31 mouse cellular contexts compared by ENCODE assay signal in genomic region chr4:136626590-136626989, GRCm38 (mm10). TPM values are rescaled to one million over a fixed set of nuclear protein-coding genes. Genes with fewer than 3 reads are reported as not detected.
DNase-seq lines count a peak whose midpoint lies in the region; ATAC-seq and TF ChIP-seq lines count a peak whose summit lies in the region.
"Had no signal": no experiment of that assay in that cellular context is flagged by ENCODE, and none has a peak within 500 bp of the region (broad histone marks: within the 10 kb centered on the region; RNA-seq: fewer than 3 reads in every experiment).

No protein-coding gene starts in this region.

- WGBS in kidney, embryonic 15.5 days = 69% methylated on average over 6 of the region's 6 CpGs
- 57% methylated on average over 6 of the region's 6 CpGs for whole genome bisulfite sequencing in lung, postnatal 0 days

- no peak for TF ChIP-seq CTCF in lung, postnatal 0 days (IDR thresholded peaks at IDR 0.05)

- no peak overlapping the region for H3K4me3 ChIP-seq in kidney, embryonic 15.5 days (replicated peaks)
- no peak overlapping the region for H3K4me3 ChIP-seq in lung, postnatal 0 days (ENCODE audit: low read depth, low read length)
- H3K4me3 ChIP-seq: heart, embryonic 12.5 days; limb, embryonic 15.5 days had no signal

- H3K36me3 ChIP-seq in kidney, embryonic 15.5 days = no peaks in the 10 kb centered on the region
- no peaks in the 10 kb centered on the region for H3K36me3 ChIP-seq in lung, postnatal 0 days (ENCODE audit: insufficient read depth, low read length)
- H3K36me3 ChIP-seq: heart, embryonic 12.5 days; limb, embryonic 15.5 days had no signal

- no peak overlapping the region for H3K4me2 ChIP-seq in kidney, embryonic 15.5 days
- H3K4me2 ChIP-seq in lung, postnatal 0 days (replicated peaks; ENCODE audit: low read depth, low read length) = no peak overlapping the region
- H3K4me2 ChIP-seq: heart, embryonic 12.5 days; hindbrain, embryonic 14.5 days; limb, embryonic 15.5 days had no signal

- intact Hi-C loops in heart, postnatal 14 days (cut with DNase I) = loop anchor here (10.0 kb wide), 1 partner anchor 382 kb away; the partner anchor contains the start of gene Tcea3

- peak; percentile 27 to 28 for DNase-seq in B cell, adult 2 months
- peak; percentile 31 for DNase-seq in T-cell, adult 2 months (ENCODE audit: low spot score)
- DNase-seq in thymus, postnatal 0 days (ENCODE audit: low spot score) = peak; percentile 65
- no peak for DNase-seq in adipocyte (ENCODE audit: low spot score)
- no peak for DNase-seq in heart, postnatal 14 days
- no peak for DNase-seq in lung, postnatal 0 days (ENCODE audit: low spot score)
- DNase-seq: adrenal gland, postnatal 10 days; cerebellum, adult 11 months; cerebellum, postnatal 10 days; gastrocnemius, postnatal 36 days; lung, postnatal 10 days had no signal

- H3K27me3 ChIP-seq in kidney, embryonic 15.5 days = peaks cover 11% of the 10 kb centered on the region; the same call in 1 of the 2 replicates
- H3K27me3 ChIP-seq in lung, postnatal 0 days (replicated peaks; ENCODE audit: insufficient read depth, low read length) = no peaks in the 10 kb centered on the region
- H3K27me3 ChIP-seq: limb, embryonic 15.5 days had no signal

- H3K27ac ChIP-seq in kidney, embryonic 15.5 days = no peak overlapping the region
- no peak overlapping the region for H3K27ac ChIP-seq in lung, postnatal 0 days (ENCODE audit: low read length)
- H3K27ac ChIP-seq: hindbrain, embryonic 14.5 days; limb, embryonic 15.5 days had no signal

- ATAC-seq in megakaryocyte progenitor cell, adult 5-6 weeks (replicated peaks; ENCODE audit: poor library complexity) = peak; percentile 44
- ATAC-seq in kidney, embryonic 15.5 days (replicated peaks; ENCODE audit: low FRiP score) = no peak
- ATAC-seq in lung, postnatal 0 days = no peak
- ATAC-seq: forebrain, embryonic 16.5 days; intestine, embryonic 16.5 days had no signal

- H3K9me3 ChIP-seq in kidney, embryonic 15.5 days (replicated peaks) = no peaks in the 10 kb centered on the region
- no peaks in the 10 kb centered on the region for H3K9me3 ChIP-seq in lung, postnatal 0 days (ENCODE audit: low read length)
- H3K9me3 ChIP-seq: heart, embryonic 12.5 days; limb, embryonic 15.5 days had no signal

- H3K4me1 ChIP-seq in kidney, embryonic 15.5 days = 0 out of 2 replicates have a peak, but pooled peaks cover 4% of the 10 kb centered on the region
- no peaks in the 10 kb centered on the region for H3K4me1 ChIP-seq in lung, postnatal 0 days (ENCODE audit: insufficient read depth, low read depth, low read length)
- H3K4me1 ChIP-seq: limb, embryonic 15.5 days had no signal

- no peak for TF ChIP-seq EP300 in lung, postnatal 0 days (IDR thresholded peaks at IDR 0.05)

- no peak overlapping the region for H3K9ac ChIP-seq in kidney, embryonic 15.5 days
- H3K9ac ChIP-seq in lung, postnatal 0 days (replicated peaks; ENCODE audit: low read depth) = no peak overlapping the region
- H3K9ac ChIP-seq: heart, embryonic 12.5 days; hindbrain, embryonic 14.5 days; limb, embryonic 15.5 days had no signal

RNA-seq across cellular contexts. Expression of gene Lactbl1, which starts 4.2 kb away (rescaled TPM):
- 0.07 and 0.20 TPM in 2 replicates for total RNA-seq in megakaryocyte progenitor cell, adult 5-6 weeks (2015)
- total RNA-seq in megakaryocyte progenitor cell, adult 5-6 weeks (2017) = 0.03 and 0.08 TPM in 2 replicates
- 0.05 and 0.12 TPM in 2 replicates for polyA plus RNA-seq in thymus, postnatal 0 days (2015; fragmentation: Nextera tagmentation; extraction: Ambion mirVana)
- polyA plus RNA-seq in kidney, embryonic 15.5 days (2015; fragmentation: Nextera tagmentation; extraction: Ambion mirVana) = not detected in 2 replicates
- not detected for total RNA-seq in heart, postnatal 14 days (2021)
- not detected in 2 replicates for polyA plus RNA-seq in lung, postnatal 0 days (2015; fragmentation: Nextera tagmentation; extraction: Ambion mirVana)
- total RNA-seq: adrenal gland, postnatal 10 days; gastrocnemius, postnatal 36 days; heart, postnatal 25 days; left cerebral cortex, postnatal 25 days had no signal
- polyA plus RNA-seq: embryonic facial prominence, embryonic 14.5 days; heart, embryonic 12.5 days; intestine, embryonic 16.5 days; kidney, embryonic 14.5 days; large intestine, adult 2 months; limb, embryonic 15.5 days; liver, embryonic 16.5 days; neural tube, embryonic 11.5 days; small intestine, adult 2 months; stomach, embryonic 16.5 days; urinary bladder, adult 2 months had no signal

RNA-seq across cellular contexts. Expression of gene Tex46, which starts 16.4 kb away (rescaled TPM):
- not detected in 2 replicates for total RNA-seq in megakaryocyte progenitor cell, adult 5-6 weeks (2015)
- not detected in 2 replicates for total RNA-seq in megakaryocyte progenitor cell, adult 5-6 weeks (2017)
- polyA plus RNA-seq in thymus, postnatal 0 days (2015; fragmentation: Nextera tagmentation; extraction: Ambion mirVana) = not detected in 2 replicates
- polyA plus RNA-seq in kidney, embryonic 15.5 days (2015; fragmentation: Nextera tagmentation; extraction: Ambion mirVana) = not detected in 2 replicates
- not detected for total RNA-seq in heart, postnatal 14 days (2021)
- not detected in 2 replicates for polyA plus RNA-seq in lung, postnatal 0 days (2015; fragmentation: Nextera tagmentation; extraction: Ambion mirVana)
- total RNA-seq: adrenal gland, postnatal 10 days; gastrocnemius, postnatal 36 days; heart, postnatal 25 days; layer of hippocampus, postnatal 14 days; left cerebral cortex, postnatal 25 days; megakaryocyte-erythroid progenitor cell, adult 5-6 weeks; midbrain, postnatal 0 days had no signal
- polyA plus RNA-seq: embryonic facial prominence, embryonic 14.5 days; forebrain, embryonic 16.5 days; heart, embryonic 12.5 days; hindbrain, embryonic 14.5 days; intestine, embryonic 16.5 days; kidney, embryonic 14.5 days; large intestine, adult 2 months; limb, embryonic 15.5 days; liver, embryonic 16.5 days; midbrain, postnatal 0 days; neural tube, embryonic 11.5 days; small intestine, adult 2 months; stomach, embryonic 16.5 days; urinary bladder, adult 2 months had no signal

RNA-seq across cellular contexts. Expression of gene Kdm1a, which starts 24.1 kb away (rescaled TPM):
- total RNA-seq in megakaryocyte progenitor cell, adult 5-6 weeks (2015) = 35.7 and 46.3 TPM in 2 replicates
- 78.2 and 80.5 TPM in 2 replicates for total RNA-seq in megakaryocyte progenitor cell, adult 5-6 weeks (2017)
- 29.0 and 38.1 TPM in 2 replicates for polyA plus RNA-seq in thymus, postnatal 0 days (2015; fragmentation: Nextera tagmentation; extraction: Ambion mirVana)
- polyA plus RNA-seq in kidney, embryonic 15.5 days (2015; fragmentation: Nextera tagmentation; extraction: Ambion mirVana) = 39.9 and 43.7 TPM in 2 replicates
- 10 to 100 TPM; 33.5 to 37.6 TPM for total RNA-seq in heart, postnatal 14 days (2021)
- 21.0 TPM in 2 replicates for polyA plus RNA-seq in lung, postnatal 0 days (2015; fragmentation: Nextera tagmentation; extraction: Ambion mirVana)

Comparison
In these comparisons a context has a peak if more than half of its experiments do, and no peak if none do; other contexts are left out.
1. DNase-seq: peak in B cell, adult 2 months (2 of 2), T-cell, adult 2 months (single experiment) and thymus, postnatal 0 days (single experiment); none in adipocyte (single experiment), heart, postnatal 14 days (0 of 2) and lung, postnatal 0 days (single experiment).